Mouse (Mus musculus): ENCODE results near the gene Gpr137.

Gpr137 gene

GRCm38 (mm10) chr19:6941372-6942248, 670 bp downstream of the Gpr137 start, which contains the start of gene Bad:
Gene Bad, plus strand, starts transcription at chr19:6941861.
- peak; percentile 96 for DNase-seq (ENCODE audit: low spot score)

DNA sequence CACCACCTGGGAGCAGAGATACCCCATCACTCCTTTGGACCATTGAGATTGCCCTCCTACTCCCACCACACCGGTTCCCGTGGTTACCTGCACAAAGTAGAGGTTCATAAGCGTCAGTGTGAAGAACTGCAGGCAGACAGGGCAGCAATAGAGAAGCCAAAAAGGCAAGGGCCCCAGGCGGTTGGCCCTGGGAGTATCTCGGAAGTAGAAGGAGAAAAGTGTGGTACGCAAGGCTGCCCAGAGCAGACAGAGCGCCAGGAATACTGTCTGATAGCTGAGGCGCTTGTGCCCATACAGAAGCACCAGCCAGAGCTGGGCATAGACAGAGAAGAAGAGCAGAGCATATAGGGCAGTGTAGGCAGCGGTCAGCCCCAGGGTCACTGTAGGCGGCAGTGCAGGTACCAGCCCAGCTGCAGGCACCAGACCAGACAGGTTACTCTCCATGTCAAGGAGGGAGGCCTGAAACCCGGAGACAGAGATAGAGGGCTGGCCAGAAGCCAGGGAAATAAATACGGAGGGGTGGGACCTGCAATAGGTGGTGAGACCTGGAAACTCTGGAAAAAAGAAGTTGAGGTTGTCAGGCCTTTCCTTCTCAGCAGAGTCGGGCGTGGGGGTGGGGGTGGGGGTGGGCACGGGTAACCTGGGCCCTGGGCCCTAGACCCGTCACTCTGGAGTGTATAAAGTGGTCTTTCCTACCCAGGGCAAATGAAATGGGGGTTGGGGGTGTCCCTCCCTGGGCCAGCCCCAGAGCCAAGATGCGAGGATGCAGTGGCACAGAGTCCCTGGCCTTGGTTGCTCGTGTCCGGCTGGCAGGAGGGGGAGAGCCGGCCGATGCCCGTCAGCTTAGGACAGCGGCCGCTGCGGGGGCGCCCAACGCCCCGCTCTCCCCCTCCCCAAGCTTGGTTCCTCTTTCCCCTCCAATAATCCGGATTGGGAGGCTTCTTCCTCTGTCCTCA, 1.6 kb downstream of the Gpr137 start:
- no peak for DNase-seq (ENCODE audit: low spot score)

- no peak for DNase-seq (ENCODE audit: low spot score)
Measured at GRCm38 (mm10) chr19:6939106-6940002, 2.9 kb downstream of the Gpr137 start.

DNA sequence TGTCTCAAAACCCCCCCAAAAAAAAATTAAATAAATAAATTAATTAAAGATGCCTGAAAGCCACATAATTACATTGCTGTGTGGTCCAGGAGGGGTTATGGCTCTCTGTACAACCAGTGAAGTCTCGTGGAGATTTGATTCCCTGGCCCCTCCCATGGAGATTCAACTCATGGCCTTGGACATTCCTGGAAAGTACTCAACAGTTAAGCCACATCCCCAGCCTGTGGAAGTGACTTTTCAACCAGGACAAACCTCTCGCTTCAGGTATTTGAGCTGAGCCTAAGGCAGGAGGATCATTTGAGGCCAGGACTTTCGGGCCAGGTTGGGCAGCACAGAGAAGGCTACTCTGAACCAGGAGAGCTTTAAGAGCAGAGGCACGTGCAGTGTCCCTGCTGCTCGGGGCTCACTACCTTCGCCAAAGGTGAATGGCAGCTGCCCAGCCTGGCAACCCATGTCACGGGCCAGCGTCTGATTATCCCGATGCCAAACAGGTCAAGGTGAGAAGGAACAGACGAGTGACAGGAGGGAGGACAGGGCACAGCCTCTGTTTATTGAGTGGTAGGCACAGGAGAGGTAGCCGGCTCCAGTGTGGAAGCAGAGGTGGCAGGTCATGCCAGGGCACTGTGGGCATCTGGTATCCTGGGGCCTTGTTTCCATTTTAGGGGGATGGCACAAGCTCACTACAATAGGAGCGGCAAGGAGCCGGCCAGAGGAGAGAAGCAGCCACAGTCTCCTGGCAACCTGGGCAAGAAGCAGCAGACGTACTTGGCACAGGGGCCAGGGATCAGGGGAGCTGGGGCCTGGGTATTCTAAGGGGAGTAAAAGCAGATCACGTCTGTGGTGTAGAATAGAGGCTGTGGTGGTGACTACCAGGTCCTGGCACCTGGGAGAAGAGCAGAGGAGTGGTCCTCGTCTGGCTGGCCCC, 4.5 kb downstream of the Gpr137 start:
- no peak for DNase-seq (ENCODE audit: low spot score)

DNA sequence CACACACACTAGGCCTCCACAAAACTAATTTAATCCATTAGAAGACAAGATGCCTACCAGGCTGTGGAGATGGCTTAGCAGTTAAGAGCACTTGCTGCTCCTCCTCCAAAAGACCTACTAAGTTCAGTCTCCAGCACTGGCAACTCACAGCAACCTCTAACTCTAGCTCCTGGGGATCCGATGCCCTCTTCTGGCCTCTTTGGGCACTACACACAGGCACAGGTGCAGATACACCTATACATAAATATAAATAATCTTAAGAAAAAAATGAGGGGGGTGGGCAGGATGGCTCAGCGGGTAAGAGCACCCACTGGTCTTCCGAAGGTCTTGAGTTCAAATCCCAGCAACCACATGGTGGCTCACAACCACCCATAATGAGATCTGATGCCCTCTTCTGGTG, 6.0 kb downstream of the Gpr137 start:
- DNase-seq (ENCODE audit: low spot score), result no peak

DNA sequence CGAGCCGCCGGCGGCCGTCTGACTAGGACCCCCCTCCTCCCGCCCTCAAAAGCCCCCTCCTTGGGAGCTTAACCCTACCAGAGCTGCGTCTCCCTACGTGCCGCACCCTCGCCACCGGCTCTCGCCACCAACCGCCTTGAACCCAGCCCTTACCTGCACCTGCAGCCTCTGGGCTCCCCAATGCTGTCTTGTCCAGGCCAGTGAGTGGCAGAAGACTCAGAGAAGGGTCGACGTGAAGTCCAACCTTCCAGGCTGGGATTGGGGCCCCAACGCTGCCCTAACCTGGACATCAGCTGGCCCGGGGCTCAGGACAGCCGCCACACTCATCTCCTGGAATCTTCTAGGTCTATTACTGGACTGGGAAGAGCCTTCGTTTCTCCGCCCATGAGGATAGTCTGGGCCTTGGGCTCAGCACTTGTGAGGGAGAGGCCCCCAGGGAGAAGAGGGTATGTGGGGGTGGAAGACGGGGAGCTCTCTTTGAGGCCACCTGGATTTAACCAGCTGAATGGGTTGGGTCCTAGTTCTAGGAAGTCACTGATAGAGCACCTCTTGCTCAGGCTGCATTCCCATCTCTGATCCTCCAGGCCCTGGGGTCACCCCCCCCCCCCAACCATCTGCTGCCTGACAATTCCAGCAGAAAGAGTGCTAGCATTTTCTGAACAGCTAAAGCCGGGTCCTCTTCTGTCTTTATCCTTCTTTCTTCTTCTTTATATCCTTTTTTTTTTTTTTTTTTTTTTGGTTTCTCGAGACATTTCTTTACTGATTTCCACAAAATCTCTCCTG, 7.9 kb downstream of the Gpr137 start, which contains the start of gene Kcnk4:
Kcnk4 (minus strand) TSS at position 321 of the 783 bp plus-strand sequence.
- DNase-seq (ENCODE audit: low spot score), result no peak

DNA sequence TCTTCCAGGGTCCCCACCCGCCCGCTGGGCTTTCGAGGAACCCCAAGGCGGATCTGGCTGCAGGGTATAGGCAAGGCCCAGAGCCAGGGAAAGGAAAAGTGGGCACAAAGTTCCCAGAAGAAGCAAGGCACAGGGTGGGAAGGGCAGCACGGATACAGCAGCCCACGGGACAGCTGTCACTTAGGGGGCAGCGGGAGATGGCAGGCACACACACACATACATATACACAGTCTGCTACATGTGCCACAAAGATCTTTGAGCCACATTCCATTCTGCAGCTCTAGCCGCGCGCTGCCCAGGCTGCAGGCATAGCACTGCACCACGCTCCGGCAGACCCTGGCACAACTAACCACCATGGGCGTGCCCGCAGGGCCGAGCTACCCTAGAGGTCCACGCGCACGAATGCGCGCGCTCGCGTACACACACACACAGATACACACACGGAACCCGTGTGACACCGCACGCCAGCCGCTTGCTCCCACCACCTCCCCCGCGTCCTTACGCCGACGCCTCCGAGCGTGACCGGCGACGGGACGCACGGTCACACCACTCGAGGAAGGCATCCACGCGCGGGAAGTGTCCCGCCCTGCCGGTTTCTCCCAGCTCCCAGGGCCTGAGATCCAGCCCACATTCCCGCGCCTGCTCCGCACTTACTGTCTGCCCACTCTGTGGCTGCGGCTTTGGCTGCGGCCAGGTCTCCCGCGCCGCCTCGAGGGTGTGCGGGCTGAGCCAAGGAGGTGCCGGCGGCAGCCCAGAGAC, 8.7 kb downstream of the Gpr137 start:
- DNase-seq (ENCODE audit: low spot score), result no peak

DNA sequence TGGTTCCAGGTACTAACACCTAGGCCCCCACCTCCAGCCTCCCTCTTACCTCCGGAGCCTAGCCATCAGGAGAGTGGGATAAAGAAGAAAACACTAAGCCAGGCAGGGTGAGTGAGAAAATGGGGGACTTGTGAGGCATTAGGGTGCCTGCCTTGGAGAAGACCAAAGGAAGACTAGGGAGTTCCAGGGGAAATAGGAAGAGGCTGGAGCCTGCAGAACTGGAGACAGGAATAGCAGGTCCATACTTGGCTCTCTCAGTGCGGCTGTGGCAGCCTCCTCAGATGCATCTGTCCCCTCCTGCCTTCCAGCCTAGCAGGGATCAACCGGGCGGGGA, 9.2 kb downstream of the Gpr137 start:
- no peak for DNase-seq (ENCODE audit: low spot score)

GRCm38 (mm10) chr19:6932018-6932417, 10.3 kb downstream of the Gpr137 start:
- DNase-seq (ENCODE audit: low spot score), result no peak

- DNase-seq (ENCODE audit: low spot score), result no peak
Measured at GRCm38 (mm10) chr19:6931002-6931401, 11.3 kb downstream of the Gpr137 start.

- DNase-seq (ENCODE audit: low spot score), result no peak
Measured at GRCm38 (mm10) chr19:6928080-6928479, 14.2 kb downstream of the Gpr137 start.

- no peak for DNase-seq (ENCODE audit: low spot score)
Measured at GRCm38 (mm10) chr19:6926559-6927255, 15.6 kb downstream of the Gpr137 start.

DNA sequence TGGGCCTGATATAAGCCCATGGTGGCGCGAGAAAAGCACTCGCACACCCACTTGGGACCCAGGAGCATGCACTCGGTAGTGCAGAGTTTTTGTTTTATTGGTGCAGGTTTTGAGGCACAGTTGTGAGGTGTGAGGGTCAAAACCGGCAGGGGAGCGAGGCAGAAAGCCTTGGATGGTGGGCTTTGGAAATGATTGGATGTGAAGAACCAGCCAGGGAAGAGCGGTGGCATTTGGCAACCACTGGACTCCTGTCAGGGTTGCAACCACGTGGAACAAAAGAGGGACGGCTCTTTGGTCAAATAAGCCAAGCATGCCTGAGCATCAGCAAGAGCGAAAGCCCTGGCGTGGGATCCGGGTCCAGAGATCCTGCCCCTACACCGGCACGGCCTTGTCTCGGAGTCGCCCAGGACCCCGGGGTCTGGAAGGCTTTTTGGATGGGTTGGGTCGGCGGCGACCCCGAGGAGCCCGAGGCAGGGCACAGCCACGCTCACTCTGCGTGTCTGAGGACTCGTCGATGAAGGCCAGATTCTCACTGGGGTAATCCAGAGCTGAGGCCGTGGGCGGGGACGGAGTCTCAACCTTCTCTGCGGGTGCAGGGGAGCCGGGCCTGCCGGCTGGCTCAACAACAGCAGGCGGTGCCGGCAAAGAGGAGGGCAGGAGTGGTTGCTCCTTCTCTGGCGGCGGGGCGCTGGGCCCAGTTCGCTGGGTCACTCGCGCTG, 16.5 kb downstream of the Gpr137 start:
- DNase-seq (ENCODE audit: low spot score), result no peak

- DNase-seq (ENCODE audit: low spot score), result no peak
Measured at GRCm38 (mm10) chr19:6925307-6925573, 17.0 kb downstream of the Gpr137 start, which contains the start of gene Catsperz. Gene Catsperz, minus strand, starts transcription at chr19:6925380.

- DNase-seq (ENCODE audit: low spot score), result peak; percentile 83
Measured at GRCm38 (mm10) chr19:6924461-6925306, 17.6 kb downstream of the Gpr137 start.

DNA sequence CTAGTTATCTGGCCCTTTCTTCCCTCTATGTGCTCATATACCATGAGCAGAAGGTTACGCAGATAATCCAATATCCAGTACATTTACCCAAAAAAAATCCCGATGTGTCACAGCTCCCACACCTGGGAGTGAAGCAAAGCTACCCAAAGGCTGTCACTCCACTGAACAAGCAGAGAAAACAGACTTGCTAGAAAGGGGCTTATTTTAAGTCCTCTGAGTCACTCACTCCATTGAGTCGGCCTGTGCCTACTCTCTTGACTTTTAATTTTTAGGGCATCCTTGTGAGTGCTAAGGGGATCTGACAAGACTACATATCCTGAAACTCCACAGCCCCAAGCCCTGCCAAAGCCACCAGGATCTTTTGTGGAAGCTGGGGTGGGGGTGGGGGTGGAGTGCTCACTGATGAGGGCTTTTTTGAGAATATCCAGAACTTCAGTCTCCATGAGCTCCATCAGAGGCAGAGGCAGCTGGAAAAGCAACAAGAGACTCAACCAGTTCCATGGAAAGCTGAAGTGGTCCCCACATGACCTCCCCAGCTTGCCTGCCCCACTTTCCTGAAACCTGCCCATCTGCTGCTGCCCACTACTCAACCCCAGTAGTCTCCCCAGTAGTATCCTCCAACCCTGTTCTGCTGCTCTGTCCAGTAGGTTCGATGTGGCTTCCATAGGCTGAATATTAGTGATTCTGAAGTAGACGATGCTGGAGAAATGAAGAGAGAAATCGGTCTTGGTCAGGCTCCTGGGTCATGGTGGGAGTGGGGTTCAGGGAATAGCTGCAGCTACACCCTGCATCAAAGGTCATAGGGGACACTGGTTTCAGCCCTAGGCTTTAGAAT, 19.2 kb downstream of the Gpr137 start:
- DNase-seq (ENCODE audit: low spot score), result no peak

Measured in adipocyte (in vitro differentiated cells).